Mouse (Mus musculus): Measurements from ENCODE around the gene Pfdn6. TPM values are rescaled to one million over a fixed set of nuclear protein-coding genes. Genes with fewer than 3 reads are reported as not detected.
A peak's percentile ranks its signal among the peaks of the same experiment; 100 is the strongest.

Gene Pfdn6
- polyA plus RNA-seq, 1 experiment from 2014 or later, result 211 TPM

DNA sequence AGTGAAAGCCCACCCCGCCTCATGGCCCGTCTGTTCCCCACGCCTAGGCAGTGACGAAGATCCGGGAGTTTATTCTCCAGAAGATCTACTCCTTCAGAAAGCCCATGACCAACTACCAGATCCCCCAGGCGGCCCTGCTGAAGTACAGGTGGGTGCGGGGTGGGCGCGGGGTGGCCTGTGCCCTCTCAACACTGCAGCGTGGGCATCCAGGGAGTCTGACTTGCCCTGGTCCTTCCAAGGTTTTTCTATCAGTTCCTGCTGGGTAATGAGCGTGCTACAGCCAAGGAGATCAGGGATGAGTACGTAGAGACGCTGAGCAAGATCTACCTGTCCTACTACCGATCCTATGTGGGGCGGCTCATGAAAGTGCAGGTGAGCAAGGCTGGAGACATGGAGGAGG, 19.8 kb upstream of the Pfdn6 start:
- Histone ChIP-seq H3K36me3 (replicated peaks; ENCODE audit: control insufficient read depth, insufficient read depth, low read depth, low read length) (peaks cover 2% of the 10 kb centered on the region; the same call in 1 of the 2 replicates), H3K9ac (replicated peaks; ENCODE audit: low read length) (no peak overlapping the region), H3K9me3 (replicated peaks; ENCODE audit: control insufficient read depth, low read length) (no peaks in the 10 kb centered on the region), H3K27me3 (ENCODE audit: control insufficient read depth, insufficient read depth, low read length) (no peaks in the 10 kb centered on the region), H3K4me2 (ENCODE audit: low read depth, low read length) (no peak overlapping the region), H3K4me1 (ENCODE audit: control insufficient read depth, insufficient read depth, low read length) (no peaks in the 10 kb centered on the region), H3K27ac (replicated peaks; ENCODE audit: low read depth, low read length) (no peak overlapping the region), H3K4me3 (ENCODE audit: low read depth, low read length) (no peak overlapping the region)
- ATAC-seq (replicated peaks; ENCODE audit: insufficient number of reproducible peaks, low FRiP score, low TSS enrichment, low read depth), result no peak
- DNase-seq (ENCODE audit: low spot score), result no peak
- WGBS, result 92% methylated on average over 15 of the region's 15 CpGs

DNA sequence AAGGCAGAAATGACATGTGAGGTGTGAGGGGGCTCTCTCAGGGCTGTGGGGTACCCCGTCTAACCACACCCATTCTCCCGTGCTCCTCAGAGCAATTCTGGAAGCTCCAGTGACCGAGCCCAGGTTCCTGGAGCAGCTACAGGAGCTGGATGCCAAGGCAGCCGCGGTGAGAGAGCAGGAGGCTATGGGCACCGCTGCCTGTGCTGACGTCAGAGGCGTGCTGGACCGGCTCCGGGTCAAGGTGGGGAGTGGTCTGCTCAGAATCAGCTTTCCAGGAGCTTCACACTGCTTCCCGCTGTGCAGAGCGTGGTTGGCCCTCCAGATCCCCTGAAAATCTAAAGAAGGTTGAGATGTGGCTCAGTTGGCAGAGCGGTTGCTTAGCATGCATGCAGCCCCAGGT, 19.0 kb upstream of the Pfdn6 start:
- ATAC-seq (replicated peaks; ENCODE audit: insufficient number of reproducible peaks, low FRiP score, low TSS enrichment, low read depth) (no peak), DNase-seq (ENCODE audit: low spot score) (no peak)
- Histone ChIP-seq H3K4me3 (ENCODE audit: low read depth, low read length) (no peak overlapping the region), H3K27ac (replicated peaks; ENCODE audit: low read depth, low read length) (no peak overlapping the region), H3K9me3 (replicated peaks; ENCODE audit: control insufficient read depth, low read length) (no peaks in the 10 kb centered on the region), H3K27me3 (ENCODE audit: control insufficient read depth, insufficient read depth, low read length) (no peaks in the 10 kb centered on the region), H3K4me1 (ENCODE audit: control insufficient read depth, insufficient read depth, low read length) (peaks cover 5% of the 10 kb centered on the region; the same call in 1 of the 2 replicates), H3K4me2 (ENCODE audit: low read depth, low read length) (no peak overlapping the region), H3K36me3 (replicated peaks; ENCODE audit: control insufficient read depth, insufficient read depth, low read depth, low read length) (peaks cover 2% of the 10 kb centered on the region; the same call in 1 of the 2 replicates), H3K9ac (replicated peaks; ENCODE audit: low read length) (no peak overlapping the region)
- WGBS, result 97% methylated on average over 13 of the region's 13 CpGs

DNA sequence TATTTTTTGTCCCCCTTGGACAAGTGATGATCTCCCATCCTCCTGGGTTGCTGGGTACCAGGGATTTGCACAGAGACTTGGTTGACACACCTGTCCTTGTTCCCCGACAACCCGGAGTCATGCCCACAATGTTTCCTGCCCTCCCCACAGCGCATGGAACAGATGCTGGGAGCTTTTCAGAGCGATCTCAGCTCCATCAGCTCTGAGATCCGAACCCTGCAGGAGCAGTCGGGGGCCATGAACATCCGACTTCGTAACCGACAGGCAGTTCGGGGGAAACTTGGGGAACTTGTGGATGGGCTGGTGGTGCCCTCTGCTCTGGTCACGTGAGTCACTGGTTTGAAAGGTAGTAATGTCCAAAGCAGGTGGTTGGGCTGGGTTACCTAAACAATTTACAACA, 18.3 kb upstream of the Pfdn6 start:
- Histone ChIP-seq H3K27me3 (ENCODE audit: control insufficient read depth, insufficient read depth, low read length) (no peaks in the 10 kb centered on the region), H3K9me3 (replicated peaks; ENCODE audit: control insufficient read depth, low read length) (no peaks in the 10 kb centered on the region), H3K9ac (replicated peaks; ENCODE audit: low read length) (no peak overlapping the region), H3K27ac (replicated peaks; ENCODE audit: low read depth, low read length) (no peak overlapping the region), H3K36me3 (replicated peaks; ENCODE audit: control insufficient read depth, insufficient read depth, low read depth, low read length) (peaks cover 2% of the 10 kb centered on the region; the same call in 1 of the 2 replicates), H3K4me2 (ENCODE audit: low read depth, low read length) (no peak overlapping the region), H3K4me3 (ENCODE audit: low read depth, low read length) (no peak overlapping the region), H3K4me1 (ENCODE audit: control insufficient read depth, insufficient read depth, low read length) (peaks cover 9% of the 10 kb centered on the region; the same call in 1 of the 2 replicates)
- ATAC-seq (replicated peaks; ENCODE audit: insufficient number of reproducible peaks, low FRiP score, low TSS enrichment, low read depth) (no peak), DNase-seq (ENCODE audit: low spot score) (no peak)
- WGBS, result 94% methylated on average over 11 of the region's 11 CpGs

DNA sequence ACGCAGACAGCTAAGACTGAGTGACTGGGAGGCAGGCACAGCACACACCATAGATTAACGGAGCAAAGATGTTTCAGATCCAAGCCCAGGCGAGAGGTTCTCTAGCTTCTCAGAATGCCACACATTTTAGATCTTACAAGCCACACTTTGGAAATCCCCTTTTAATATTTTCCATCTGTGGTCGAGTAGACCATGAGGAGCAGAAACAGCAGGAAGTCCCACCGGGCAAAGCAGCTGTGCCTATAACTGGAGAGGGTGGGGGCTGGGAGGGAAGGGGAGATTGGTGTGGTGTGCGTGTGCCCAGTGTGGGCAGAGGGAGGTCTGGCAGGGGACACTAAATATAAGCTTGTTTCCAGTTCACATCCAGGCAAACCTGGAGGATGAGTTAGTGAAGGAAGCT, 17.4 kb upstream of the Pfdn6 start:
- H3K9me3 ChIP-seq (replicated peaks; ENCODE audit: control insufficient read depth, low read length), result no peaks in the 10 kb centered on the region
- DNase-seq (ENCODE audit: low spot score), result no peak
- peaks cover 14% of the 10 kb centered on the region for H3K4me1 ChIP-seq (ENCODE audit: control insufficient read depth, insufficient read depth, low read length)
- no peak for ATAC-seq (replicated peaks; ENCODE audit: insufficient number of reproducible peaks, low FRiP score, low TSS enrichment, low read depth)
- no peak overlapping the region for H3K27ac ChIP-seq (replicated peaks; ENCODE audit: low read depth, low read length)
- H3K4me2 ChIP-seq (ENCODE audit: low read depth, low read length), result no peak overlapping the region
- H3K27me3 ChIP-seq (ENCODE audit: control insufficient read depth, insufficient read depth, low read length), result no peaks in the 10 kb centered on the region
- H3K4me3 ChIP-seq (ENCODE audit: low read depth, low read length), result no peak overlapping the region
- no peak overlapping the region for H3K9ac ChIP-seq (replicated peaks; ENCODE audit: low read length)
- peaks cover 2% of the 10 kb centered on the region for H3K36me3 ChIP-seq (replicated peaks; ENCODE audit: control insufficient read depth, insufficient read depth, low read depth, low read length)
- 75% methylated on average over 6 of the region's 6 CpGs for WGBS

DNA sequence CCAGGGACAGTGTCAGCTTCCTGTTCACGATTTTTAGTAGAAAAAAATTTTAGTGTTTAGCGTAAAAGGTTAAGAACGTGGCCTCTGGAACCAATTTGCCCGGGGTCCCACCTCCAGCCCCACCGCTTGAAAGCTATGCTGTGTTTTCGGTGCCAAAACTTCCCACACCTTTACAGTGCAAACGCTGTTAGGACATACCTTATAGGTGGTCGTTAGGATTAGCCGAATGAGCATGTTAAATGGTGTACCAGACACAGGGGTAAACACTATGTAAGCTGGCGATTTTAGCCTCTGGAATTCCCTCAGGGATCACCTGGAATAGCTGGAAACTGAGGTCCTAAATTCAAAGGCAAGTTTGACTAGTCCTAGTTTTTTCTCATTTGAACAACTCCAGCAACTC, 16.2 kb upstream of the Pfdn6 start:
- Histone ChIP-seq H3K9me3 (replicated peaks; ENCODE audit: control insufficient read depth, low read length) (no peaks in the 10 kb centered on the region), H3K4me3 (ENCODE audit: low read depth, low read length) (peak overlapping the region; percentile 89), H3K27ac (replicated peaks; ENCODE audit: low read depth, low read length) (no peak overlapping the region), H3K36me3 (replicated peaks; ENCODE audit: control insufficient read depth, insufficient read depth, low read depth, low read length) (peaks cover 5% of the 10 kb centered on the region), H3K4me1 (ENCODE audit: control insufficient read depth, insufficient read depth, low read length) (peaks cover 14% of the 10 kb centered on the region), H3K4me2 (ENCODE audit: low read depth, low read length) (peak overlapping the region; percentile 51), H3K27me3 (ENCODE audit: control insufficient read depth, insufficient read depth, low read length) (no peaks in the 10 kb centered on the region), H3K9ac (replicated peaks; ENCODE audit: low read length) (peak overlapping the region; percentile 78)
- DNase-seq (ENCODE audit: low spot score) (peak; percentile 27), ATAC-seq (replicated peaks; ENCODE audit: insufficient number of reproducible peaks, low FRiP score, low TSS enrichment, low read depth) (no peak)
- WGBS, result 6% methylated on average over 10 of the region's 10 CpGs

DNA sequence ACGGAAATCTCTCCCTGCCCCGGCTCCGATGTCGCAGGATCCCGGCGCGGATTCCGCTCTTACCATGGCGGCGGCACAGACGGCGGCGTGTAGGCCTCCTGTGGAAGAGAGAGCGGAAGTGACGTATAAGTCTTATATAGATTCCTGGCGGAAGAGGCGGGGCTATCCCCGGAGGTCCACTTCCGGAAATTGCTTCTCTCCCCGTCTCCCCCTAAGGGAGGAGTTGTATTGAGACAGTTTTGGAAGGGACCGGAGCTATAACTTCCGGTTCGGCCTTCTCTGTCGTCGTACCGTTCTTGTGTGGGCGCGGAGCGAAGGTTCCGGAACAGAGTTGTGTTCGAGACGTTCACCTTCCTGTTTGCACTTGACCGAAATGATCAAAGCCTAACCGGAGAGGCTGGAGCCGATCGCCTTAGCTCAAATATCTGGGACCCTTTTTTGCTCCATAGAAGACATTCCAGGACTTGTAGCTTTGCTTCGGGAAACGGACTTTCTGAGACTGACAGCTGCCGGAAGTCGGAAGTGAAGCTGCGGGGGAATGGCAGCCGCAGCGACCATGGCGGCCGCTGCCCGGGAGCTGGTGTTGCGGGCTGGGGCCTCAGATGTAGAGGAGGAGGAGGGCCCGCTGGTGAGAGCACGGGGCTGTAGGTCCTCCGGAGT, 15.5 kb upstream of the Pfdn6 start, which contains the start of the genes Vps52 and Rps18:
Gene Vps52, plus strand, starts transcription at position 258 of the 660 bp plus-strand sequence.
Gene Rps18, minus strand, starts transcription at position 447 of the 660 bp plus-strand sequence.
- H3K36me3 ChIP-seq (replicated peaks; ENCODE audit: control insufficient read depth, insufficient read depth, low read depth, low read length), result peaks cover 5% of the 10 kb centered on the region
- H3K4me2 ChIP-seq (ENCODE audit: low read depth, low read length), result peak within 1 kb of the TSS; percentile 97
- no peaks in the 10 kb centered on the region for H3K9me3 ChIP-seq (replicated peaks; ENCODE audit: control insufficient read depth, low read length)
- peak within 1 kb of the TSS; percentile 94 for H3K27ac ChIP-seq (replicated peaks; ENCODE audit: low read depth, low read length)
- H3K4me3 ChIP-seq (ENCODE audit: low read depth, low read length), result peak within 1 kb of the TSS; percentile 89
- WGBS, result under 1% methylated on average over 50 of the region's 50 CpGs
- H3K9ac ChIP-seq (replicated peaks; ENCODE audit: low read length), result peak within 1 kb of the TSS; percentile 99
- DNase-seq (ENCODE audit: low spot score), result peak; percentile 98
- no peaks in the 10 kb centered on the region for H3K27me3 ChIP-seq (ENCODE audit: control insufficient read depth, insufficient read depth, low read length)
- peak; percentile 68 for ATAC-seq (replicated peaks; ENCODE audit: insufficient number of reproducible peaks, low FRiP score, low TSS enrichment, low read depth)
- H3K4me1 ChIP-seq (ENCODE audit: control insufficient read depth, insufficient read depth, low read length), result peaks cover 16% of the 10 kb centered on the region

DNA sequence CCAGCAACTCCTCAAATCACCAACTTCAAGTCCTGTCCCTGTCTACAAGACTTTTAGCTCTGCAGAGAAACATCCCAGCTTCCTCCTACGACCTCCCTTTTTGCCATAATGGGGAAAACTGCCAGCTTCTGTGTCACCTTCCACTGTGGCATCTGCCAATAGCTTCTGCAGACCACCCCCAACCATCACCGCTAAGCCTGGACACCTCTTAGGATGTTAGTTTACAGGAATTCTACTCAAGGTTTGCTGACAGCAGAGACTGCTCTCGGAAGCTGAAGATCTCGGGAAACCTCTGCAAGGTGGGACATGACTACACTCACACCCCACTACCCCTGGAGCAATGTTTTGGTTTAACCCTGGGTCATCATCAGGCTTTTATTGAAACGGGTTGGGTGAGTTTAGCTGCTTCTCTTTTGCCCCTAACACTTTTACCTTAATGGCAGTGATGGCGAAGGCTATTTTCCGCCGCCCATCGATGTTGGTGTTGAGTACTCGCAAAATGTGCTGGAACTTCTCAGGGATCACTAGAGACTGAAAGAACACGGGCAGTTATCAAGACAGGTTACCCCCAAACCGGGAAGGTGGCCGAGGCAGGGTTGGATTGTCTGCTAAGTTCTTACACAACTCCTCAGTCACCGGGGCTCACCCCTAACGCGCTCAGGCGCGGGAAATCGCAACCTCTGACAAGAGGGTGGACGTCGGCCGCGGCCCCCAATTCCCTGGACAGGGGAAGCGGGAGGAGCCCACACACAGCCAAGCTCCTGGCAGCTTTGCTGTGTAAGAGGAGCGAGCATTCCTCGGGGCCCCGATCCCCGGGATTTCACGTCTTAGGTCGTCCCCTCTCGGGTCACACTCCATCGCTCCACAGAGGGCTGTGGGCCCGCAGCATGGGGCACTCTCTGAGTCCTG, 14.8 kb upstream of the Pfdn6 start:
- ATAC-seq (replicated peaks; ENCODE audit: insufficient number of reproducible peaks, low FRiP score, low TSS enrichment, low read depth) (no peak), DNase-seq (ENCODE audit: low spot score) (no peak)
- Histone ChIP-seq H3K4me2 (ENCODE audit: low read depth, low read length) (peak overlapping the region; percentile 97), H3K4me1 (ENCODE audit: control insufficient read depth, insufficient read depth, low read length) (peaks cover 16% of the 10 kb centered on the region), H3K27me3 (ENCODE audit: control insufficient read depth, insufficient read depth, low read length) (no peaks in the 10 kb centered on the region), H3K9ac (replicated peaks; ENCODE audit: low read length) (peak overlapping the region; percentile 99), H3K9me3 (replicated peaks; ENCODE audit: control insufficient read depth, low read length) (no peaks in the 10 kb centered on the region), H3K4me3 (ENCODE audit: low read depth, low read length) (peak overlapping the region; percentile 89), H3K27ac (replicated peaks; ENCODE audit: low read depth, low read length) (peak overlapping the region; percentile 94), H3K36me3 (replicated peaks; ENCODE audit: control insufficient read depth, insufficient read depth, low read depth, low read length) (peaks cover 5% of the 10 kb centered on the region)
- WGBS, result under 1% methylated on average over 33 of the region's 33 CpGs
